In genomic region chr11:100282549-100282948, GRCm38 (mm10) we compare ENCODE assay signal across 9 mouse cellular contexts. TPM values are rescaled to one million over a fixed set of nuclear protein-coding genes. Genes with fewer than 3 reads are reported as not detected.
DNase-seq lines count a peak whose midpoint lies in the region; ATAC-seq and TF ChIP-seq lines count a peak whose summit lies in the region.
"Had no signal": no experiment of that assay in that cellular context is flagged by ENCODE, and none has a peak within 500 bp of the region (broad histone marks: within the 10 kb centered on the region; RNA-seq: fewer than 3 reads in every experiment).

No protein-coding gene starts in this region.

- H3K27ac ChIP-seq in embryonic facial prominence, embryonic 11.5 days (replicated peaks; ENCODE audit: low read depth, low read length): no peak overlapping the region

- no peak overlapping the region for H3K9ac ChIP-seq in embryonic facial prominence, embryonic 11.5 days (replicated peaks; ENCODE audit: low read length)

- intact Hi-C loops in heart, postnatal 10 days (cut with DNase I): loop anchor here (1.0 to 5.0 kb wide), 3 partner anchors 113 to 905 kb away; no protein-coding TSS in a partner anchor

- H3K9me3 ChIP-seq in E14TG2a.4 (ENCODE audit: low read length): no peaks in the 10 kb centered on the region
- H3K9me3 ChIP-seq in embryonic facial prominence, embryonic 11.5 days (replicated peaks; ENCODE audit: control insufficient read depth, low read length): no peaks in the 10 kb centered on the region

- peak; percentile 88 for TF ChIP-seq CTCF in E14TG2a.4 (conservative IDR thresholded peaks at IDR 0.05; ENCODE audit: low read length)

- no peaks in the 10 kb centered on the region for H3K36me3 ChIP-seq in E14TG2a.4 (ENCODE audit: insufficient read depth, low read length)
- H3K36me3 ChIP-seq in embryonic facial prominence, embryonic 11.5 days (replicated peaks; ENCODE audit: control insufficient read depth, insufficient read depth, low read depth, low read length): no peaks in the 10 kb centered on the region

- WGBS in embryonic facial prominence, embryonic 11.5 days: 25% methylated on average over 10 of the region's 10 CpGs

- no peak overlapping the region for H3K4me2 ChIP-seq in embryonic facial prominence, embryonic 11.5 days (ENCODE audit: low read depth, low read length)

- no peak overlapping the region for H3K4me3 ChIP-seq in E14TG2a.4 (replicated peaks; ENCODE audit: low read length)
- no peak overlapping the region for H3K4me3 ChIP-seq in embryonic facial prominence, embryonic 11.5 days (ENCODE audit: low read depth, low read length)

- DNase-seq in adrenal gland, postnatal 10 days: peak; percentile 91
- peak; percentile 82 for DNase-seq in embryonic facial prominence, embryonic 11.5 days (ENCODE audit: low spot score)
- peak; percentile 75 to 89 for DNase-seq in heart, postnatal 10 days
- peak; percentile 44 for DNase-seq in layer of hippocampus, adult 9-11 months
- peak; percentile 78 to 86 for DNase-seq in lung, postnatal 4 days
- DNase-seq in right cerebral cortex, adult 18-20 months: peak; percentile 41
- peak; percentile 74 for DNase-seq in urinary bladder, adult 2 months (ENCODE audit: low spot score)

- H3K27me3 ChIP-seq in E14TG2a.4 (ENCODE audit: insufficient read depth, low read length): no peaks in the 10 kb centered on the region
- no peaks in the 10 kb centered on the region for H3K27me3 ChIP-seq in embryonic facial prominence, embryonic 11.5 days (ENCODE audit: control insufficient read depth, insufficient read depth, low read length)

- peaks cover 96% of the 10 kb centered on the region for H3K4me1 ChIP-seq in E14TG2a.4 (replicated peaks; ENCODE audit: low read depth, low read length)
- H3K4me1 ChIP-seq in embryonic facial prominence, embryonic 11.5 days (ENCODE audit: control insufficient read depth, insufficient read depth, low read length): no peaks in the 10 kb centered on the region

- ATAC-seq in embryonic facial prominence, embryonic 11.5 days (replicated peaks; ENCODE audit: insufficient number of reproducible peaks, low FRiP score, low TSS enrichment, low read depth): 0 out of 2 replicates have a peak, but pooled peaks have one; percentile 1

RNA-seq across cellular contexts. Expression of gene Krt42, which starts 12.9 kb away (rescaled TPM):
- not detected for total RNA-seq in adrenal gland, postnatal 10 days (2021)
- not detected in 2 replicates for polyA plus RNA-seq in embryonic facial prominence, embryonic 11.5 days (2014; fragmentation: Nextera tagmentation; extraction: Ambion mirVana)
- total RNA-seq in heart, postnatal 10 days (2021): not detected
- not detected in 2 replicates for polyA plus RNA-seq in urinary bladder, adult 2 months (2012; rRNA removed)
- polyA plus RNA-seq: heart, embryonic 14.5 days had no signal

RNA-seq across cellular contexts. Expression of gene Krt17, which starts 21.7 kb away (rescaled TPM):
- not detected for total RNA-seq in adrenal gland, postnatal 10 days (2021)
- 1.3 and 1.8 TPM in 2 replicates for polyA plus RNA-seq in embryonic facial prominence, embryonic 11.5 days (2014; fragmentation: Nextera tagmentation; extraction: Ambion mirVana)
- not detected for total RNA-seq in heart, postnatal 10 days (2021)
- polyA plus RNA-seq in urinary bladder, adult 2 months (2012; rRNA removed): 0.44 and 0.61 TPM in 2 replicates

RNA-seq across cellular contexts. Expression of gene Krt16, which starts 33.8 kb away (rescaled TPM):
- not detected for total RNA-seq in adrenal gland, postnatal 10 days (2021)
- not detected in 2 replicates for polyA plus RNA-seq in embryonic facial prominence, embryonic 11.5 days (2014; fragmentation: Nextera tagmentation; extraction: Ambion mirVana)
- total RNA-seq in heart, postnatal 10 days (2021): not detected
- polyA plus RNA-seq in urinary bladder, adult 2 months (2012; rRNA removed): not detected in 2 replicates
- polyA plus RNA-seq: heart, embryonic 14.5 days had no signal

RNA-seq across cellular contexts. Expression of gene Eif1, which starts 37.1 kb away (rescaled TPM):
- 1,000 to 10,000 TPM in 1 of 2 experiments, 100 to 1,000 TPM in 1; 930 to 1,143 TPM for total RNA-seq in adrenal gland, postnatal 10 days (2021)
- 1,683 and 1,757 TPM in 2 replicates for polyA plus RNA-seq in embryonic facial prominence, embryonic 11.5 days (2014; fragmentation: Nextera tagmentation; extraction: Ambion mirVana)
- total RNA-seq in heart, postnatal 10 days (2021): 1,000 to 10,000 TPM; 1,270 to 1,308 TPM
- polyA plus RNA-seq in urinary bladder, adult 2 months (2012; rRNA removed): 510 and 627 TPM in 2 replicates

RNA-seq across cellular contexts. Expression of gene Gast, which starts 51.7 kb away (rescaled TPM):
- not detected for total RNA-seq in adrenal gland, postnatal 10 days (2021)
- polyA plus RNA-seq in embryonic facial prominence, embryonic 11.5 days (2014; fragmentation: Nextera tagmentation; extraction: Ambion mirVana): not detected in 2 replicates
- not detected for total RNA-seq in heart, postnatal 10 days (2021)
- polyA plus RNA-seq in urinary bladder, adult 2 months (2012; rRNA removed): not detected in 2 replicates
- polyA plus RNA-seq: heart, embryonic 14.5 days had no signal

Comparison
In these comparisons a context has a peak if more than half of its experiments do, and no peak if none do; other contexts are left out.
1. DNase-seq: peak in every context shown above with its lines; median percentile 91 in adrenal gland, postnatal 10 days; 82 in embryonic facial prominence, embryonic 11.5 days; 82 in heart, postnatal 10 days; 82 in lung, postnatal 4 days; 74 in urinary bladder, adult 2 months; 44 in layer of hippocampus, adult 9-11 months; 41 in right cerebral cortex, adult 18-20 months.